Mouse (Mus musculus): ENCODE measurements around the gene Gm26558.
A peak's percentile ranks its signal among the peaks of the same experiment; 100 is the strongest.

Gm26558 gene

DNA sequence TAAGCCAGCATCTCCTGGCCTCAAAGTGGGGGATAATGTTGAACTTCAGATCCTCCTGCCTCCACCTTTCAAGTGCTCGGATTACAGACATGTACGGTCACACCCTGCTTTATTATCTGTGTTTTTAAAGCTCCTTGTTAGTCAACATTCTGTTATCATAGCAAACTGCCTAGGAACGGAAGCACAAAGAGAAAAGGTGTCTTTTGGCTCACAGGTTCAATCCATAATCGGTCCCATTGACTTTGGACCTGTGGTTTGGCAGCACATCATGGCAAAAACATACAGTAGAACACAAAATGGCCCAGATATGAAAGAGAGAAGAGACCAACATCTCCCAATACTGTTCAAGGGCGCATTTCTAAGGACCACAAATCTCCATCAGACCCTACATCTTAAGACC is 13.6 kb downstream of the Gm26558 start:
- DNase-seq (ENCODE audit: low spot score in 2 of 2), result no peak

DNA sequence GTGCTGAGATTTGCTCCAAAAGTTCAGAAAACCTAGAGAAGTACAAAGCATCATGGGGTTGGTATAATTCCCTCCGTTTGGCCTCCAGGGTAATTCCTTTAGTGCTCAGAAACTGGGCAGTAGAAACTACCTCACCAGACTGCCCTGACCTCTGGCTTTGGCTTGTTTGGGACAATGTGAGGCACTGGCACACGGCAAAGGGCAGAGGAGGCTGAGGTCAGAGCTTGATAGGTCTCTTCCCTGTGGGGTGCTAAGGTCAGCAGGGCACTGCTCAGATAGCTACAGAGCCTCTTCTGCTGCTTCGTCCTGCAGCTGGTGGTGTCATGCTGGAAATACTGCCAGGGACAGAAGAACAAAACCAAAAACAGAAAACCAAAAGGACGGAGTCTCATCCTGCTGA is 14.2 kb downstream of the Gm26558 start:
- no peak for DNase-seq (ENCODE audit: low spot score in 2 of 2)

DNA sequence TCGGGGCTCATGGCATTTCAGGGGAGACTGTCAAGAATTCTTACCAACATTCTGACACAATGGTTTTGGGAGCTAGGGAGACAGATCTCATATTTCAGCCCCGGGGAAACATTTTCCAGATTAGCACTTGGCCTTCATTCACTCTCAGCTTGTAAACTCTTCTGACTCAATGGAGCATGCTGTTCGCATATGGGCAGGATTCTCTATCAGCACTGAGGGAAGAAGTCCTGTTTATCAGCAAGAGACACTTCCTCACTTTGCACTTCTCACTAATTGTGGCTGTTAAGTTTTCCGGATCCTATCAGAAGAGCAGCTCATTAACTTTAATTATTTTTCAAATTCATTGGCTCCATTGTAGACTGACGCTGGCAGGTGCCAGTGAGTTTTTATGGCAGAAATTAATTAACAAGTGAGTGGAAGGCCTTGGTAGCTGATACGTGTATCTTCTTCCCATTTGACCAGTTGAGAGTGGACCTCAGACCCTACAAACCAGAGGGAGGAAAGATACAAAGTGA is 16.6 kb downstream of the Gm26558 start:
- no peak for DNase-seq (ENCODE audit: low spot score in 2 of 2)

DNA sequence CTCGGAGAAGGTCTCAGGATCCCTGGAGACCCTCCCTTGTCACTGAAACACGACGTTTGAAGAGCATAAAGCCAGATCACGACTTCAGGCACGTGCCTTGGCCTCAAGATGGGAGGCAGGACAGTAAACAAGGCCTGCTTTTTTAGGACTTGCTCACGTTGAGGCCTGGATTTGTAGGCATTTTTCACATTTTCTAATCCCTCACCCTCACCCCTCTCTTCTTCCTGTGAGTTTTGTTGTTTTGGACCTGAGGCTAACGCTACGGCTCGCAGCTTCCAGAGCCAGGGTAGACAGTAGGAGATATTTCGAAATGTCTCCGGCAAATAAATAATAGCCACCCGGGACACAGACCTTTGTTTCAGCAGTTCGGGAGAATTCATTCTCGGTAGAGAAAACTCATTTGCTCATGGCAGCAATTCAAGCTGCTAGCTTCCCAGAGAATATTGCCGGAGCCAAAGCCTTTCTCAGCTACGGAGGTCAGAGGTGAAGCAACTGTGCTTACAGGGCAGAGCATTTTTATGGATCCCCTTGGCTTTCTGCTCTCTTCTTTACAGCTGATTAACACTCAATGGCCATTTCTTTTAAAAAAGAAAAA is 18.8 kb downstream of the Gm26558 start:
- no peak for DNase-seq (ENCODE audit: low spot score in 2 of 2)

DNA sequence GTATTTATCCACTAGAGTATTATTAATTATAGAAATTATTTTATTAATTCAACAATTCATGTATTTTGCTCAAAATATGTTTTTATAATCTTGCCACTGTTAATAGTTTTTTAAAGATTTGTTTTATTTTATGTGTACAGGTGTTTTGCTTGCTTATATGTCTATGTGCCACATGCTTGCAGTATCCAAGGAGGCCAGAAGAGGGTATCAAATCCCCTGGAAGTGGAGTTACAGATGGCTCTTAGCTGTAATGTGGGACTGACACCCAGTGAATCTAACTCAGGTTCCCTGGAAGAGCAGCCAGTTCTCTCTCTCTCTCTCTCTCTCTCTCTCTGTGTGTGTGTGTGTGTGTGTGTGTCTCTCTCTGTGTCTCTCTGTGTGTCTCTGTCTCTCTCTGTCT is 20.9 kb downstream of the Gm26558 start:
- DNase-seq (ENCODE audit: low spot score in 2 of 2), result no peak

DNA sequence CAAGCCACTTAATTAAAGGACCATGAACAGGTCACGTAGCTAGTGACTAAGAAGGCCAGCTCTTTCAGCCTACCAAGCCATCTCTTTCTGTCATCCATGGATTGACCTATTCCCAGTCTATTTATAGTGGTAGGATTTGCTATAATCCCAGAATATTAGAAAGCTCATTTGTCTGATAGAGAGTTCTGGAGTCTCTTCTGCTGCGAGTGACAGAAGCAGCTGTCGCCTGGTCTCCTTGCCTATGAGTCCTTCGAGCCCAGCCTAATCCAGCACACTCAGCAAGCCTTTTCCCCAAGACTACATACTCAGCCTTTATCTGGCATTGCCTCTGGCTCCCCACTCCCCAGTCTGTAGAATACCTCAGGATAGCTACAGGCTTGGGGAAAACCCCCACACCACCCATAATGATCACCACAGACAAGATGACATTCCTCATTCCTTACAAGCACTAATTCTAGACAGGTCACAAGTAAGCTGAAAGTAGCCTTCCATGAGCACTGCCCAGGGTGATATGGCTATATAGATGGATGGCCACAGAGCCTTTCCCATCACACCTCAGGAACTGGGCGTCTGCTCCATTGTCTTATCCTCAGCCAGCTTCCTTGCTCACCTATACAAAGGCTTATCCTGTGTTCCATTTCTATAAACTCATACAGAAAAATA is 27.7 kb downstream of the Gm26558 start:
- DNase-seq (ENCODE audit: low spot score in 2 of 2), result no peak

DNA sequence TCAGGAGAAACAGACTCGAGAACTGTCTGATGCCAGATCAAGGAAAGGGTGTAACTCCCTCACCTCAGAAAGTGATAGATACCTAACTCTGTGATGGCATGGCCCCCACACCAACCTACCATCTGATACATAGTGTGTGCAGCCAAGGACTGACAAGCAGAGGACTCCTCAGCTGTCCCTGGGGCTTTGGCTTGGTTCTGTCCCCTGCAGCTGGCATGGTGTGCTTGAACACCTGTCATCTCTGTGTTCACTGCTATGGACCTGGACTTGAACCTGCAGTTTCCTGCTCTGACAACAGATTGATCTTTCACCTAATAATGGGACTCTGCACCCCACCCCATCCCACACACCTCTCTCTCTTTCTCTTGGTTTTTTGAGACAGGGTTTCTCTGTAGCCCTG is 29.5 kb downstream of the Gm26558 start:
- DNase-seq (ENCODE audit: low spot score in 2 of 2), result no peak

DNA sequence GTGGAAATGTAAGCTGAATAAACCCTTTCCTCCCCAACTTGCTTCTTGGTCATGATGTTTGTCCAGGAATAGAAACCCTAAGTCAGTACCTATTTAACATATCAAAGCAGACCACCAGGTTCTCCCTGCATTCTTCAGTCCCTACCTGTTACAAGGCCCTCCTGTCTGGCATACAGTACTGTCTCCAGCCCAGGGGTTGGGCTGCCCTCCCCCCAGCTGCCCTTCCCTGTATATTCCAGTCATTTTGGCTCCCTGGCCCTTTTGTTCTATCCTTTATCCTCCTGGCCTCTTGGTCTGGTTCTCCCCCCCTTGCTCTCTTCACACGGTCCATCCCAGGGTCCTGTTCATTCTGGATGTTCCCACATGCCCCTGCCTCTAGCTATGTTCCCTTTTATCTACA is 30.6 kb downstream of the Gm26558 start:
- DNase-seq (ENCODE audit: low spot score in 2 of 2), result no peak

DNA sequence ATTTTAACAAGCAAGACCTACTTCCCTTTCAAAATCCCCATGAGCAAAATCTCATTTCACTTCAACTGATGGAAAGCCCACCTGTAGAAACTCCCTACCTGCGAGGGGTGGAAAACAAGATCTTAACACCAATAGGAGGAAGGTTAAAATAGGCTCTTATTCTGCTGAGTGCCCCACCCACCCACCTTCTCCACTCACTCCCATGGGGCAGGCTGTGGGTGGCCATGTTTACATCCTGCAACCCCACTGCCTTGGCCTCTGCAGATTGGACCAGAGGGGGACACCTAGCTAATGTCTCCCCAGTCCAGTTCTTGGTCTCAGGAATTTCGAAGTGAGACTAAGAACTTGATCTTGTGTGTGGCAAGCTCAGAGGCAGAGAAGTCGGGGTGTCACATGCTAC is 32.0 kb downstream of the Gm26558 start:
- no peak for DNase-seq (ENCODE audit: low spot score in 2 of 2)

DNA sequence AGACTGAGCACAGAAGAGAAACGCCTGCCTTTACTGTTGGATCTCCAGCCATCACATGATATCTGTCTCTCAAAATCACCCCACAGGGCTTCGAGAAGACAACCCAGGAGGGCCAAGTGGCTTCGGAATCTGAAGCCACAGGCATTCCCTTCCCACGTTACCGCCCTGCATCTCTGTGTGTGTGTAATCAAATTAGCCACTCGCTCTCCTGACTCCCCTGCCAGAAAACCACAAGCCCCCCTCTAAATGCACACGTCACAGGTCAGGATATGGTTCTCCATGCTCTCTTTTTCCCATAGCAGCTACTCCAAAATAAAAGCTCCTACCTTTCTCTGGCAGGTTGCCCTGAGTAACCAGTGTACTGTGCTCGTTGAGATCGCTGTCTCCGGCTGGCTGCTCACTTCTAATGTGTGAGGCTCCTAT is 32.6 kb downstream of the Gm26558 start:
- DNase-seq (ENCODE audit: low spot score in 2 of 2), result peak; percentile 60 to 72

DNA sequence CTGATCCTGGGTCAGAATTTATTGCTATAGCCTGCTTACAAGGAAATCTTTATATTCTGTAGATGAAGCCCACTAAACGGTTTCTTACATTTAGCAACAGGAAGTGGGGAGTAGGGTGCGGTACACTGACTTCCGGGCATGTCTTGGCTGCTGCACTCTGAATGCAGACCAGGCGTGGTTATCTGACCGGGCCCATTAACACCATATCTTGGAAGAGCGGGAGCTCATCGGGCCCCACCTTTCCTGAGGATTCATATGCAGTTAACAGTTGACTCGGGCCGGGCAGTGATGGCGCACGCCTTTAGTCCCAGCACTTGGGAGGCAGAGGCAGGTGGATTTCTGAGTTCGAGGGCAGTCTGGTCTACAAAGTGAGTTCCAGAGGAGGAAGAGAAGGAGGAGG is 33.5 kb downstream of the Gm26558 start:
- no peak for DNase-seq (ENCODE audit: low spot score in 2 of 2)

DNA sequence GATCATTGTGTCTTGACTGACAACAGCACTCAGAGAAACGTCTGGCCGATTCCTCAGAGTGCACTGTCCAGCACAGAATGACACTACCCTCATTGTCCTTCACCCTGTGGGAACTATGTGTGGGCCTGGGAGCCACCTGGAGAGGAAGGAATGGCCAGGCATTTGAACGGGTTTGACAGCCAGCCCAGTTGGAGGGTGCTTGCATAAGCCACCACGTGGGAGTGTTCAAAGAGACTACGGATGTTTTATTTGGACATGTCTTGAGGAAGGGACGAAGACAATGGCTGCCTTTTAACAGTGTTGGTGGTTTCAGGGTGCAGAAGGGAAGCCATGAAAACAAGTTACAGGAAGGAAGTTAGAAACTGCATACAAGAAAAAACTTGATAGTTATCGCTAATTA is 36.1 kb downstream of the Gm26558 start:
- no peak for DNase-seq (ENCODE audit: low spot score in 2 of 2)

DNA sequence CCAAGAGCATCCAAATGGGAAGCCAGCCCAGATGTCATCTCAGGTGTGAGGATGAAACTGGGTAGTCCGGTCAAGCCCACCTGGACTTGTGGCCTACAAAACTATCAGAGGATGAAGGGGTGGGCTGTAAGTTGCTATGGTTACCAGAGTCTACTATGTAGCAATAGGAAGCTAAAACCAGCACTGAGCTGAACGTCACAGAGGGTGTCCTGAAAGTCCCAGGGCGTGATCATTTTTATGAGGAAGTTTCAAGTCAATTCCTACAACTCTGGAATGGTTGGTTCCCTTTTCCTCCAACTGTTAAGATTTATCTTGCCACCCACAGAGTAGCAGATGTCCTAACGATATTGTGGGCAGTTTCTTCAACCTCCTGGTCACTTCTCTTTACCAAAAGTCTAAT is 39.7 kb downstream of the Gm26558 start:
- no peak for DNase-seq (ENCODE audit: low spot score in 2 of 2)

DNA sequence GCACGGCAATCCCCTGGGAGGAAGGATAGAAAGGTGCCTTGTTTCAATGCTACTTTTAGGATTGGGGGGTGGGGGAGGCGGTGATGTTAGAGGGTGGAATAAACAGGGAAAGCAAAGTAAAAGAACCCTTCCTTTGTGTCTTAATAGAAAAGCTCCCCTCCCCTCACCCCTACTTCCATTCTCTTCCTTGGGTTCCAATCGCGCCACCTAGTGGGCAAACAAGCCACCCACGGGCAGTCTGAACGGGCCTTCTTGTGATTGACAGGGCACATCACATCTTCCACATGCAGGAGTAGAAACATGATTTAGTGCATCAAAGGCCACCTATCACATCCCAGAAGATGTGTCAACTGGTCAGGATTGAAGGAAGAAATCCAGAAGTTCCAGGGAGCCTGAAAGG is 41.7 kb downstream of the Gm26558 start:
- DNase-seq (ENCODE audit: low spot score in 2 of 2), result peak; percentile 54 to 72

DNA sequence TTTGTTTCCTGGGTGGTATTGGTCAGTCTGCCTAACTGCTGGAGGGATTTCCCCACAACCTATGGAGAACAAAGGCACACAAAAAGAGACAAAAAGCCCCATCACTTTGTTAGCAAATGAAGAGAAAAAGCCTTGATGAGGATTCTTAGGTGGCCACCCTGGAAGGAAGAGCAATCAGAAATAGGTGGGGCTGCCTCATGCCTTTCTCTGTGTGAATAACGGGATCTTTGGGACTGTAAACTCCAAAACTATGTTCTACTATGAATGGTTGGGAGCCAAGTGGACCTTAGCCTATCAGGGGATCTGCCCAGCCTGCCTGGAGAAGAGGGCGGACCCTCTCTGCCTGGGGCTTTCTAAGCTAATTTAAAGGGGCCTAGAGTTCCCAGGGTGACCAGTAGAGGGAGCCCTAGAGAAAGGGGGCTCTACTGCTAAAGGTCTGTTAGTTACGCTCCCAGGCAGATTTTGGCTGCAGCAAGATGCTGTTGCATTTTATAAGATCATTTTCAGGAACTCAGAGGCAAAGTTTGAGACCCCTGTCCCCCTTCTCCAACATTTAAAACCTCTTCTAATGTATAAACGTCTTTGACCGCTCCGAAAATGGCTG is 42.6 kb downstream of the Gm26558 start:
- DNase-seq (ENCODE audit: low spot score in 2 of 2), result no peak

DNA sequence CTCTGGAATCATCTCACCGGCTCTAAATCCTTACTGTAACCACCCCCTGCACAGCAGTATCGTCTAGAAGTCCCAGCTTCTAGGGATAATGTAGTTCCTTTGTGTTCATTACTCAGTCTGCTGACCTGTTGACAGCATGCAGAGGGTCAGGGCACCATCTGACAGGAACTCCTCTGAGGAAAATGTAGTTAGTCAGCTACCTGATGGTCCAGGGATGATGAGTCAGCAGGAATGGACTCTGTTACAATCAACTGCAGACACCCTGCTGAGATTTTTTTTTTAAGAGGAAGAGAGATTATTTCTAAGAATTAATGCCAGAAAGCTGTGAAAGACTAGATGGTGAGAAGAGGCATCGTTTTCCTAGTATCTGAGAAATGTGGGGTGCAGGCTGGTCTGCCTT is 45.3 kb downstream of the Gm26558 start:
- no peak for DNase-seq (ENCODE audit: low spot score in 2 of 2)

DNA sequence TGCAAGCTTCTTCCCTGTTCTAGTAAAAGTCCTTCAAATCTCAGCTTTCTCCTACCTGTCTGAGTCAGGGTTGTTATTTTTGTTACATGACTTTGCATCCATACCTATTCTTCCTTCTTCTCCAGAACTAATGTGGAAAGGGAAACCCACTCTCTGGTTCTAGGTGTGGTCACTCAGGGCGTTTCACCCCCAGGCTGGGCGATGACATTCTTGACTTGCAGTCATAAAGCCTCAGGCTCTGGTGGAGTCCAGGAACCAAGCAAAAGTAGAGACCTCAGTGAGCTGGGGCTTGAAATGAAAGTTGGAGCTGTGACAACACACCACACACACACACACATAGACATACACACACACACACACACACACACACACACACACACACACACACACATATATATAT is 45.8 kb downstream of the Gm26558 start:
- DNase-seq (ENCODE audit: low spot score in 2 of 2), result no peak

DNA sequence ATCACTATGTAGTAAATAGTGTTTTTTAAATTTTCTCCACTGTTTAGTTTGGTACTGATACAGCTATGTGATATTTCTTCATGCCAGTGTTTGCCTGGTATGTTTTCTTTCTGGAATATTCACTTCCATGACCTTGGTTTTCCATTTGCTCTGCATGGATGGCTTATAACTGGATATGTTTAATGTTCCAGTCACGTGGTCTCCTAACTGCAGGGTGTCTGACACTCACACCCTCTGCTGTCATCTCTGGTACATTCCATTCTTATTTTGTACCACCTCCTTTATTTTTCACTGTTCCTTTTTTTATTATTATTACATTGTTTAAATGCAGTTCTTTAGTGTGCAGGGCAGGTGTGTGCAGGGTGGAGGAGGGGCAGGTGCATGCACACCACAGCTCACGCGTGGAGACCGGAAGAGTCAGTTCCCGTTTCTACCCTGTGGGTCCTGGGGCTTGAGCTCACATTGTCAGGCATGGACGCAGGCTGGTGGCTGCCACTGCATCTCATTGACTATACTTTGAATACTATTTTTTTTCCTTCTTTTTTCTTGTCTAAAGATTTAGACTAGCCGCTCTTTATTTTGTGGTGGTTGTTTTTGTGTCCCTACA is 47.1 kb downstream of the Gm26558 start:
- no peak for DNase-seq (ENCODE audit: low spot score in 2 of 2)
